Mouse (Mus musculus) liver, adult 2 months (tissue): ENCODE data around the gene Aatk. TPM values are rescaled to one million over a fixed set of nuclear protein-coding genes. Genes with fewer than 3 reads are reported as not detected.

ENCODE experiments used
- DNase-seq: peaks from one replicate; pipeline ENCODE4 v3.0.0-alpha.2; 2011; ENCODE audit warnings: low read depth, low spot score; ENCODE audit errors: extremely low read depth
- H3K27ac ChIP-seq: fragments of 200-500 bp; replicated peaks from 2 replicates; pipeline ENCODE4 v1.5.1; 2012; ENCODE audit warnings: low read depth, mild to moderate bottlenecking, control low read depth, inconsistent platforms, low read length; ENCODE audit not compliant: insufficient read depth
- H3K27me3 ChIP-seq: fragments of 200-500 bp; 2 replicates; pipeline ENCODE4 v1.6.1; 2012; ENCODE audit warnings: mild to moderate bottlenecking, moderate library complexity, low read length, inconsistent platforms; ENCODE audit not compliant: control insufficient read depth, insufficient read depth
- H3K36me3 ChIP-seq: fragments of 200-500 bp; 2 replicates; pipeline ENCODE4 v1.6.1; 2012; ENCODE audit warnings: low read length, inconsistent platforms; ENCODE audit not compliant: control insufficient read depth, insufficient read depth
- H3K4me1 ChIP-seq: fragments of 200-500 bp; 2 replicates; pipeline ENCODE4 v1.6.1; 2011; ENCODE audit warnings: low read length; ENCODE audit not compliant: control insufficient read depth, insufficient read depth
- H3K4me3 ChIP-seq: fragments of 200-500 bp; 2 replicates; pipeline ENCODE4 v1.5.1; 2011; ENCODE audit warnings: low read depth, mild to moderate bottlenecking, control low read depth, low read length, moderate library complexity; ENCODE audit not compliant: insufficient read depth
- H3K79me2 ChIP-seq: fragments of 200-500 bp; 2 replicates; pipeline ENCODE4 v1.6.1; 2012; ENCODE audit warnings: inconsistent platforms, mild to moderate bottlenecking, low read length, moderate library complexity; ENCODE audit not compliant: control insufficient read depth, insufficient read depth
- H3K9ac ChIP-seq: fragments of 200-500 bp; 2 replicates; pipeline ENCODE4 v1.6.1; 2012; ENCODE audit warnings: low read depth, mild to moderate bottlenecking, control low read depth, inconsistent platforms, low read length
- CTCF ChIP-seq: fragments of 200-500 bp; IDR thresholded peaks from 2 replicates; pipeline ENCODE4 v1.5.1; 2011; ENCODE audit warnings: low read depth, low read length, control low read depth
- POLR2A ChIP-seq: fragments of 200-500 bp; IDR thresholded peaks from 2 replicates; pipeline ENCODE4 v1.6.1; 2011; ENCODE audit warnings: low read length, control low read depth; ENCODE audit not compliant: insufficient read depth; ENCODE audit errors: extremely low read depth
- WGBS: fragments of 180-500 bp; shearing (Covaris S2); methylation state at CpG from one replicate; pipeline ENCODE4 v1.1.7; 2018; 5-methylcytosine and 5-hydroxymethylcytosine counted together
- polyA plus RNA-seq: library from polyadenylated mRNA; depleted of rRNA; stranded (reverse); fragments of >200 nt; gene quantifications from 2 replicates; pipeline ENCODE4 v1.2.3, GENCODE M21; 2012
- total RNA-seq: library from RNA; depleted of rRNA; stranded (reverse); fragments of >200 nt; gene quantifications from 2 replicates; pipeline ENCODE4 v1.2.3, GENCODE M21; 2014

Gene Aatk
- total and polyA plus RNA-seq, 2 experiments, result 1.0 to 2.0 TPM

DNA sequence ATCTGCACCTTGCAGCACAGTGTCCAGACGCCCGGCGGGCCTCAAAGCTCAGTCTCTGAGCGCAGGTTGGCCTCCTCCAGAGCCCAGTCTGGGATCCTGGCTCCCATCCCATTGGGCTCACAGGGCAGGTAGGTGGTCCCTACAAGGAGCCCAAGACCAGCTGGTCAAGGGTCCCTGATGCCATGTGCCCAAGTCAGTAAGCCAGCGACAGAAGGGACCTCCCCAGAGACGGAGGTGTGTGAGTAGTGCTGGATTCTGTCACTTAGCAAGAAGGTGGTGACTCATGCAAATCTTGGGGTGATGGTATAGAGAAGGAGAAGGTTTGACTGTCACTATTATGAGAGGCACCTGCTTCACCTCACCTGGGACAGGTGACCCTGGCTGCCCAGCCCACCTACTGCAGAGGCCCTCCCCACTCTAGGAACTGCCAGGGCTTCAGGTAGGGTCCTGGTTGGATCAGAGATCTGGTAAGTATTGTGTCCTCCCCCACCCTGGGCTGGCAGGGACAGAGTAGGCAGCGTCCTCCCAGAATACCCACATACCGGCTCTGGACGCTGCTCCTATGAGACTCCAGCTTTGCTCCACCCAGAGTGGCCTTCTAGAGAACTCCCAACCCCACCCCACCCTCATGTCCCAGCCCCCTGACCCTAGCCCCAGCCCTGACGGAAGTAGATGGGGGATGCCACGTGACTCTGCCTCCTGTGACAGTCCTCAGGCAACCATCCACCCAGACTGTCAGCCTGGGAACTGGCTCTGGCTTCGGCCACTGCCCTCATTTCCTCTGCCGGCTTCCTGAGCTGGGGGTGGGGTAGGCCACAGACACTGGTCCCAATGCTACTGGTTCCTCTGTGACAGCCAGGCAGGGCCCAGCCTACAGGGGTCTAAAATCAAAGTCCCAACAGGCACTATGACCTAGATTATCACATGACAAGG lies 5.5 kb downstream of the Aatk start:
- TF ChIP-seq POLR2A (no peak), CTCF (no peak)
- H3K4me1 ChIP-seq, result peaks cover 3% of the 10 kb centered on the region; the same call in 1 of the 2 replicates
- peak overlapping the region; percentile 54 for H3K4me3 ChIP-seq
- H3K27ac ChIP-seq, result peak overlapping the region; percentile 65
- peak; percentile 55 for DNase-seq
- peak overlapping the region; percentile 45 for H3K9ac ChIP-seq
- 70% methylated on average over 13 of the region's 13 CpGs for WGBS
- no peaks in the 10 kb centered on the region for H3K79me2 ChIP-seq
- peaks cover 3% of the 10 kb centered on the region; the same call in 1 of the 2 replicates for H3K27me3 ChIP-seq
- H3K36me3 ChIP-seq, result no peaks in the 10 kb centered on the region

DNA sequence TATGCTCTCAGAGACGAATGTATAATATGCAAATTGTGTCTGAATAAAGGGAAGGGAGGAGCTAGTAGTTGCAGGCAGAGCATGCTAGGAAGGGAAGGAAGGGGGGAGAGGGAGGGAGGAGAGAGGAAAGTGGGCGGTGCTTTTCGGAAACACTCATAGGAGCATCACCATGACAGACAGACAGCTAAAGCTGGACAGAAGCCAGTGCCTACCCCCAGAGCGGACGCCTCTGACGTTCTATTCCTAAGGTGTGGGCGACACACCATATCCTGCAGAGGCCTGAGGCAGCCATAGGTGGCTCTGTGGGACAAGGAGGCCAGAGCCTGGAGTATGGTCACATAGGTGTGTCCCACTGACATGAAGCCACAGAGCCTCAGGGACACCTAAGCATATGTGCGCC lies 6.5 kb downstream of the Aatk start:
- Histone ChIP-seq H3K36me3 (no peaks in the 10 kb centered on the region), H3K27ac (peak overlapping the region; percentile 65), H3K9ac (no peak overlapping the region), H3K79me2 (no peaks in the 10 kb centered on the region), H3K4me3 (no peak overlapping the region), H3K27me3 (no peaks in the 10 kb centered on the region), H3K4me1 (peaks cover 3% of the 10 kb centered on the region; the same call in 1 of the 2 replicates)
- TF ChIP-seq CTCF, result no peak
- no peak for TF ChIP-seq POLR2A
- WGBS, result 69% methylated on average over 8 of the region's 8 CpGs
- DNase-seq, result peak; percentile 17

DNA sequence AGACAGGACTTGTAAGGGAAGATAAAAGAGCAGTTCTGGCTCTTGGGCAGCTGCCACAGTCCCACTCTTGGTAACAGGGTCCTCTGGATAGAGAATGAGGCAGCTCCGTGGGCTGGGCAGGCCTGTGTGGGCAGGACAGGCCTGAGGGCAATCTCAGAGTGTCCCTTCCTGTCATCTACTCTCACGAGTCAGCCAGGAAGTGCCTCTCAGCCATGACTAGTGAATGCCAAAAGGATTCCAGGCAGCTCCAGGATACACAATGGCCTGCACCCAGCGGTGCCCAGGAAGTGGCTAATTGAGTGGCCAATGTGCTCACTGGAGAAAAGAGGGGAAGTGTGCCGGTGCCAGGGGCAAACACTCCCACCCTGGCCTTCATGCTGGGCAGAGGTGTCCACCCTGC lies 7.4 kb downstream of the Aatk start:
- TF ChIP-seq CTCF (no peak), POLR2A (no peak)
- Histone ChIP-seq H3K4me1 (peaks cover 3% of the 10 kb centered on the region; the same call in 1 of the 2 replicates), H3K9ac (no peak overlapping the region), H3K27ac (peak overlapping the region; percentile 35), H3K36me3 (no peaks in the 10 kb centered on the region), H3K27me3 (no peaks in the 10 kb centered on the region), H3K79me2 (no peaks in the 10 kb centered on the region), H3K4me3 (no peak overlapping the region)
- 52% methylated on average over 4 of the region's 4 CpGs for WGBS
- peak; percentile 6 for DNase-seq

DNA sequence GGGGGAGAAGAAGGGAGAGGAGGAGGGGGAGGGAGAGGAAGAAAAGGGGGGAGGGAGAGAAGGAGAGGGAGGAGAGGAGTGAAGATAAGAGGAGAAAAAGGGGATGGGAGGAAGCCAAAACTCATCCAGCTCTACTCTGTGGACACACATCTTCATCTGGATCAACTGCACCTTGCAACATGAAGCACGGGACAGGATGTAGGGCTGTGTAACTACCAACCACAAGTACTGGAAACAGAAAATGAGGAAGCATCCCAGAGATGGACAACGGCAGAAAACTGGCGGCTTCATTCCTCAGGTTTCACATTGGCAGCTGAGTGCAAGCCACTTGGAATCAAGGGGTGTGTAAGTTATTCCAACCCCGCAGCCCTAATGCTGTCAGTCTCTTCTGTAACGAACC lies 12.2 kb downstream of the Aatk start:
- Histone ChIP-seq H3K4me3 (no peak overlapping the region), H3K36me3 (no peaks in the 10 kb centered on the region), H3K27me3 (no peaks in the 10 kb centered on the region), H3K4me1 (peaks cover 3% of the 10 kb centered on the region), H3K27ac (no peak overlapping the region), H3K79me2 (no peaks in the 10 kb centered on the region), H3K9ac (no peak overlapping the region)
- no peak for TF ChIP-seq POLR2A
- no peak for TF ChIP-seq CTCF
- WGBS, result 77% methylated on average over 5 of the region's 5 CpGs
- DNase-seq, result no peak

DNA sequence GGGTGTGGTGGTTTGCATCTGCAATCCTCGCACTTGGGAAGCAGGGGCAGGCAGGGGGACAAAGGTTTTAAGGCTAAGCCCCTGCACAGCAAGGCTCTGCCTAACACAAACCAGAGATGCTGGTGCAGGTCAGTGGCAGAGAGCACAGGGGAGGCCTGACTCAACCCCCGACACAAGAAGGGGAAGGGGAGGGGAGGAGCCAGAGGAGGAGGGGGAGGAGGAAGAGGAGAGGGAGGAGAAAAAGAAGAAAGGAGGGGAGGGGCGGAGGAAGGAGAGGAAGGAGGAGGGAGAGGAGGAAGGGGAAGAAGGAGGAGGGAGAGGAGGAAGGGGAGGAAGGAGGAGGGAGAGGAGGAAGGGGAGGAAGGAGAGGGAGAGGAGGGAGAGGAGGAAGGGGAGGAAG lies 12.7 kb downstream of the Aatk start:
- TF ChIP-seq CTCF, result no peak
- H3K36me3 ChIP-seq, result no peaks in the 10 kb centered on the region
- H3K27ac ChIP-seq, result no peak overlapping the region
- H3K79me2 ChIP-seq, result no peaks in the 10 kb centered on the region
- WGBS, result 61% methylated on average over 3 of the region's 3 CpGs
- no peak overlapping the region for H3K9ac ChIP-seq
- DNase-seq, result no peak
- H3K4me3 ChIP-seq, result no peak overlapping the region
- peaks cover 7% of the 10 kb centered on the region for H3K4me1 ChIP-seq
- H3K27me3 ChIP-seq, result no peaks in the 10 kb centered on the region

DNA sequence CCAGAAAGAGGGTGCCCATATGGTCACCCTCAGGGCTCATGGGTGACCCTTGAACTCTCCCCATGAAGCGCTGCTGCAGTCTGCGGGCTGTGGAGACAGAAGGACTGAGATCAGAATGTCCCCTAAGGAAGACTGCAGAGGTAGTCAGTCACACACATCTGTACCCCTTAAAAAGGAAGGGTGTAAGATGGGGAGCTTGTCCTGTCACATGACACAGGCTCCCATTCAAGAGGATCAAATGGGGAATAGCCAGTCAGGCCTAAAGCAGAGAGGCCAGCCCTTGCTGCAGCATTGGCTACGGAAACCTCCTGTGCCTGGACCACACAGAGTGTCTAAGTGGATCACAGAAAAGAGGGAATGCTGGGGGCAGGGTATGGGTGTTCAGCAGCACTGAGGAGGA lies 13.5 kb downstream of the Aatk start:
- no peak overlapping the region for H3K4me3 ChIP-seq
- H3K79me2 ChIP-seq, result no peaks in the 10 kb centered on the region
- H3K27me3 ChIP-seq, result no peaks in the 10 kb centered on the region
- TF ChIP-seq POLR2A (no peak), CTCF (no peak)
- peaks cover 8% of the 10 kb centered on the region for H3K4me1 ChIP-seq
- no peak overlapping the region for H3K9ac ChIP-seq
- no peak overlapping the region for H3K27ac ChIP-seq
- no peak for DNase-seq
- H3K36me3 ChIP-seq, result no peaks in the 10 kb centered on the region
- 93% methylated on average over 3 of the region's 3 CpGs for WGBS
